Mouse (Mus musculus) mouse trophoblast stem cell (cell line): ENCODE measurements around the gene Eef1g.
"Not testable (repeated sequence)": the region's sequence is repeated elsewhere in the genome, so short reads cannot be mapped to it uniquely, and the experiment has no call there.

Experiments used
- in situ Hi-C, 2 experiments: fragments of 300-500 bp; cut with MseI, MboI; formaldehyde crosslinking; loops; 2 replicates in 1 of 2; 3 replicates in 1 of 2; pipeline ENCODE4 v1.15.1; 2025

Gene Eef1g

DNA sequence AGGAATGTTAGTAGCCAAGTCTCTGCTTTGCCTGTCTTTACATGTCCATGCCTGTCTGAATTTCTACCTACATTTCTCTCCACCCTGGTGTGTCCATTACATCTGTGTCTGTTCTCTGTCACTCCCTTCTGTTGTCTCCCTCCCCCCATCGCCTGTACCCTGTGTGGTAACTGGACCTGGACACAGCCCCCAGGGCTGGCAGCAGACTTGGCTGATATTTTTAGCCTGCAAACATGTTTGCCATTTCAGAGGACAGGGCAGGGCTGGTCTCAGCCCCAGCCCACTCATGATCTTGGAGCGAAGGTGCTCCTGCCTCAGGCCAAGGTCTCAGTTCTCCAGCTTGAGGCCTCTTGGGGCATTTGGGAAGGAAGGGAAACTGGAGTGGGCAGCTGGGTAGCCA lies 21.0 kb downstream of the Eef1g start:
- in situ Hi-C loops: no loop called here

GRCm38 (mm10) chr19:8988346-8989065 lies 21.7 kb downstream of the Eef1g start:
- in situ Hi-C loops: no loop called here

DNA sequence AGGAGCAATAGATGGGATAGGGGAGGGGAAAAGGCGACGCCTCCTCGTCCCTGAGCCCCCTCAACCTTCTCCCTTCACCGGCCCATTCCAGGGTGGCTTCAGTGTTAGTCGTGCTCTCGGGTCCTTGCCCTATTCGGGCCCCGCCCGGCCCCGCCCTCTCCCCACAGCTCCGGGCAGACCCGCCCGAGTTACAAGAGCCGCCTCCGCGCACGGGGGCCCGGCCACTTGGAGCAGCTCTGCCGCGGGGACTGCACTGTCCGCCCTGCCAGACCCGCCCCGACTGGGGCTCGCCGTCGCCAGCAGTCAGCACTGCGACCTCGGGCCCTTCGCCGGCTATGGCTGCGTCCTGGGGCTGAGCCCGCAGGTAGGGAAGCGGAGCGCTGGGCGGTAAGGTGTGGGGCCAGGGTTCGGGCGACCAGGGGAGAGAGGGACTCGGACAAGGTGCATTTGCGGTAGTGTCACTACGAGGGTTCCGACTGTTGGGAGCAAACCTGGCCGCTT lies 22.3 kb downstream of the Eef1g start, which contains the start of gene Ahnak:
Gene Ahnak (plus strand): TSS at position 219 of the 501 bp plus-strand sequence.
- in situ Hi-C loops: no loop called here

DNA sequence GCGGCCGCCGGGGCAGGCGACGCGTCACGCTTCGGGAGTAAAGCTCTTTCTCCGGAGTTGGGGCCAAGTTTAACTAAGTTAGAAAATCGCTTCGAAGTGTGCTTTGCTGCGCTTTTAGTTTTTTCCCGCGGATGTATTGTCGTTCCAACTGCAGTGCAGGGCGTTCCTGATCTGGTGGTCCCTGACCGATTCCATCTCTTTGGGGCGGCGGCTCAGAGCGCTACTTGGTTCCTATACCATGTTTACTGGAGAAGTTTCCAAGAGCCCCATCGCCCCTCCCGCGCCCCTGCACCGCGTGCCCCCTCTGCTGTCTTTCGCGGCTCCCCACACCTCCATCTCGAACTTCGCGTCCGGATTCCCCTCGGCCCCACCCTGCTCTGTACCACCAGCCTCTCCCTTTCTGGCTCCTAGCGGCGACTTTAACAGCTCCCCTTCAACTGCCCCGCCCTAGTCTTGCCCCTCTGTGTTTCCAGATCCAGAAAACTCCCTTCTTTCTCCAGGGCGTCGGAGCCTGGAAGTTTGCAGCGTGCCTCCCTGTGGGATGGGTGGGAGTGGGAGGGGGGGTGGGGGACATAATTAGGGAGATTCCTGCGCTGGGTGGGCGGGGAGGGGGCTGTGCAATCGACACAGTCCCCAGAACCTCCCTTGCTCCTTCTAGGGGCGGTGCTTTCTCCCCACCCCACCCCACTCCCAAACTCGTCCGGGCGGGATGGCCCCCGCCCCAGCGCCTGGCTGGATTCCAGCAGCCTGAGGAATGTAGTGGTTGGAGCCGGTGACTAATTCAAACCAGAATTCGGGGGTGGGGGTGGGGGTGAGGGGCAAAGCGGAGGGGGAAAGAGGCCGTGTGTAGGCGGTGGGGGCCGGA lies 23.0 kb downstream of the Eef1g start:
- in situ Hi-C loops: loop anchor here (5.0 kb wide), 1 partner anchor 93 kb away; no protein-coding TSS in a partner anchor

- in situ Hi-C loops: loop anchor here (5.0 kb wide), 1 partner anchor 92 kb away; no protein-coding TSS in a partner anchor
Measured at GRCm38 (mm10) chr19:8990432-8991102, 23.7 kb downstream of the Eef1g start.

DNA sequence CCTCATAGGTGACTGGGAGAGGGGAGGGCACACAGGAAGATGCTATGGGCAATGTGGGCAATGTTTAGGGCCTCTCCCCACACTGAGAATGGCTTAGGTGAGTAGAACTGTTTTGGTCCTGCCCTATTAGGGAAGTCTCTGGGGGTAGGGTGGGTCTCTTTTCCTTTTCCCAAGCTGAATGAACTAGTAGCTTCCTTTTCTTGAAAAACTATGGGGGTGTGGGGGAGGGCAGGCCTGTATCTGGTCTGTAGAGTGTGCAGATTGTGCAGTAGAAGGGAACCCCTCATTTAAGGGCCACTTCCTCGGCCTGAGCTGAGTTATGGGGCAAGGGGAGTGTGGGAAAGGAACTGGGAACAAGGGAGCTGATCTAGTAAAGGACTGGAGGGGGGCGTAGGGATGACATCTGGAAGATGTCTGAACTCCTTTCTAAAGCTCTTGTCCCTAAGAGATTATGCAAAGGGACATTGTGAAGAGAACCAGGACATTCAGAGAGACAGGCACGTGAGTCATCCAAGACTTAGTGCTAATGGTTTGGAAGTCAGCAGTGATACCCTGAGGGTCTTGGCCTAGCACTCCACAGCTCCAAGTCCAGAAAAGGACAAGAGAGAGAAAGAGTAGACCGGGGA lies 24.5 kb downstream of the Eef1g start:
- in situ Hi-C loops: loop anchor here (5.0 kb wide), 1 partner anchor 91 kb away; no protein-coding TSS in a partner anchor

- in situ Hi-C loops: loop anchor here (5.0 kb wide), 1 partner anchor 90 kb away; no protein-coding TSS in a partner anchor
Measured at GRCm38 (mm10) chr19:8991871-8992735, 25.3 kb downstream of the Eef1g start.

GRCm38 (mm10) chr19:8992769-8993624 lies 26.2 kb downstream of the Eef1g start:
- in situ Hi-C loops: loop anchor here (5.0 kb wide), 1 partner anchor 89 kb away; no protein-coding TSS in a partner anchor

DNA sequence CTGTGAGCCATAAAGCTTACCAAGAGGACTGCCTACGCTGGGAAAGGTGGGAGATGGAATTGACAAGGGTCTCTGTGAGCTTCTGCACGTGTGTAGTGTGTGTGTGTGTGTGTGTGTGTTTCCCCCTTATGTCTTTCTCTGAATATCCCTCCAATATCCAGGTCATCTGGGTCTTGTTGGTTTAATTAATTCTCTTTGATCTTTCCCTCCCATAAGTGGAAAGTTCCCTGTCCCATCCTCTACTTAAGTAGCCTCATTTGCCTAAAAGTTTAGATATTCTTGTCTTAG lies 26.7 kb downstream of the Eef1g start:
- in situ Hi-C loops: loop anchor here (5.0 kb wide), 1 partner anchor 89 kb away; no protein-coding TSS in a partner anchor

GRCm38 (mm10) chr19:8994813-8995607 lies 28.2 kb downstream of the Eef1g start:
- in situ Hi-C loops: loop anchor here (5.0 kb wide), 1 partner anchor 87 kb away; no protein-coding TSS in a partner anchor

DNA sequence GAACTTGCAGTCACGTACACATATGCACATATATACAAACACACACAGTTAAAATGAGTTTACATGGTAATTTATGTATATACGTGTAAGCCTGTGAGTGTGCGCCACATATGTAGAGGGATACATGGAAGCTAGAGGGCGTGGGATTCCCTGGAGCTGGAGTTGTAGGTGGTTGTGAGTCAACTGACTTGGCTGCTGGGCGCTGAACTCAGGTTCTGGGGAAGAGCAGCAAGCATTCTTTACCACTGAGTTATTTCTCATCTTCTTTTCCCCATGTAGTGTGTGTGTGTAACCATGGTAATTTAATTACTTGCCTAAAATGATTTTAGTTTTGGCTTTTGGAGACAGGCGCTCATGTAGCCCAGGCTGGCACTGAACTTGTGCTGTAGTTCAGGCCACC lies 29.8 kb downstream of the Eef1g start:
- in situ Hi-C loops: no loop called here

DNA sequence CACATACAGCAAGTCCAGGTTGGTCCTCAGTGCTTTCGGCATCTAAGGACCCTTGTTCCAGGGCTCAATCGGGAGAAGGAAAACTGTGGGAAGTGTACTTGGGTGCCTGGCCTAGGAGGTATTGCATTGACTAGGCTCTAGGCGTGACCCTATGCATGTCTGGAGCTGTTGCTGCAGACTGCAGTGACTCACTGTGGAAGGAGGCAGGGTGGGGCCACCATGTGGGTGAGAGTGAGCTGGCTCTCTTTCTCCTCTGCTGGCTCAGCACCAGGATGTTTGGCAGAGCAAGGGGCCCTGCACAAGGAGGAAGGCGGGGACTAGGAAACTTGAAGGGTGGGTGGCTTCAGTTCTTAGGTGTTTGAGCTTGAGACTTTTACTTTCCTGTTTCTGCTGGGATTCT lies 30.7 kb downstream of the Eef1g start:
- in situ Hi-C loops: no loop called here

DNA sequence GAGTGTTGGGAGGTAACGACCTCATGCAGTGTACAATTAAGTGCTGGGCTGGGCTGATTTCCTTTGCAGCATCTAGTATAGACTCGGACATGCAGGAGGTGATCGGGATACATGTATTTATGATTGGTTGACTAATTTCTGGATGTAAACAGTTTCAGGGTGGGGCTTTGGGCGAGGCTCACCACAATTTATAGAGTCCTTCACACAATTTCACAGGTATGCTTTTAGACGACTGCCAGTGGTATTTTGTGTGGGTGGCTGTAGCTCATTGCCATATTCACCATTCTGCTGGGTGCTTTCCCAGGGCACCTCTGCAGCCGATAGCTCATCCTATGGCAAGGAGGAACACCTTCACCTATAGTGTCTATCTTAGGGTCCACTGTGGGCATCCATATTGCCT lies 31.7 kb downstream of the Eef1g start:
- in situ Hi-C loops: no loop called here

GRCm38 (mm10) chr19:8999223-8999622 lies 32.4 kb downstream of the Eef1g start:
- in situ Hi-C loops: no loop called here

DNA sequence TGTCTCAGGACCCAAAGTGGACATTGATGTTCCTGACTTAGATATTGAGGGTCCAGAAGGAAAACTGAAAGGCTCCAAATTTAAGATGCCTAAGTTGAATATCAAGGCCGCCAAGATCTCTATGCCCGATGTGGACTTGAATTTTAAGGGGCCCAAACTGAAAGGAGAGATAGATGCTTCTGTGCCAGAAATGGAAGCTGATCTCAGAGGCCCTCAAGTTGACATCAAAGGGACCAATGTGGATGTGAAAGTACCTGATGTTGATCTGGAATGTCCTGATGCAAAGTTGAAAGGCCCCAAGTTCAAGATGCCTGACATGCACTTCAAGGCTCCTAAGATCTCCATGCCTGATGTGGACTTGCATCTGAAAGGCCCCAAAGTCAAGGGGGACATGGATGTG lies 40.1 kb downstream of the Eef1g start:
- in situ Hi-C loops: not testable (repeated sequence)

- in situ Hi-C loops: no loop called here
Measured at GRCm38 (mm10) chr19:9019298-9019697, 52.5 kb downstream of the Eef1g start.

DNA sequence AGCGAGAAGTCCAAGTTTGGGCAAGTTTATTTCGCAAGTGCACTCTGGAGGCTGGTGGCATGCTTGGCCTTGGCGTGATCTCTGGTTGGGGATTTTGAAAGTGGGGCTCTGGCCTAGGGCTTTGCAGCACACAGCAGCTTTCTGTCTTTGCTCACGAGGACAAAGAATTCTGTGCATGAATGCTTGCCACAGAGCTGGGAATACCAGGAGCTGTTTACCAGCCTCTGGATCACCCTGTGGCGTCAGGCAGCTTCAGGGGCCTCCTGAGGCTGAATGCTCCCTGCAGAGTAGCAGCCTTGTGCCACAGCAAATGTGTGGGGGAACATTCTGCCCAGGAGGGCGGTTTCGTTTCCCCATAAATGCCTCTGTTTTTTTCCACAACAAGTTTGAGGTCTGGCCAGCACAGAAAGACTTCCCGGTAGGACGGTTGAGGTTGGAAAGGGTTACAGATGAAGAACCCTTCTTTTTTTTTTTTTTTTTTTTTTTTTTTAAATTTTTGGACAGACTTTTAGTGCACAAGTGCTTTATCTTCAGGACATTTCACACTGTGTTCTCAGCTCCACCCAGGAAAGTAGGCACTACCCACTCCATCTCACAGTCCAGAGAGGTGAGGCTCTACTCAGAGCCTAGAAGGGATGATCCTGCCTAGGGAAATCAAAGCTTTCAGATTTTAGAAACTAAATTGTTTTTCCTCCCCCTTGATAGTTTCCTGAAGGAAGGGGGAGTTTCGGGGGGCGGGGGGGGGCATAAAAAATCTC lies 56.4 kb downstream of the Eef1g start:
- in situ Hi-C loops: no loop called here
